Mouse (Mus musculus) limb, embryonic 14.5 days (tissue): ENCODE measurements around the gene Snx9. TPM values are rescaled to one million over a fixed set of nuclear protein-coding genes. Genes with fewer than 3 reads are reported as not detected.

Experiments
- ATAC-seq: fragments of 200-750 bp; cut with Nextera tagmentation; 2 replicates; pipeline ENCODE4 v1.8.0; 2017; ENCODE audit warnings: low read depth, moderate number of reproducible peaks, moderate TSS enrichment; ENCODE audit not compliant: low FRiP score
- DNase-seq: peaks from one replicate; pipeline ENCODE4 v3.0.0-alpha.2; 2015; ENCODE audit warnings: low spot score
- H3K27ac ChIP-seq: fragments of 300-500 bp; sonication (generic); replicated peaks from 2 replicates; pipeline ENCODE4 v1.5.1; 2014; ENCODE audit warnings: low read depth, mild to moderate bottlenecking, low read length, moderate library complexity, mixed read lengths
- H3K27me3 ChIP-seq: fragments of 300-500 bp; sonication (generic); 2 replicates; pipeline ENCODE4 v1.6.1; 2014; ENCODE audit warnings: low read length, mixed read lengths; ENCODE audit not compliant: control insufficient read depth, insufficient read depth
- H3K36me3 ChIP-seq: fragments of 300-500 bp; sonication (generic); 2 replicates; pipeline ENCODE4 v1.6.1; 2014; ENCODE audit warnings: mild to moderate bottlenecking, low read length, moderate library complexity, mixed read lengths; ENCODE audit not compliant: control insufficient read depth, insufficient read depth
- H3K4me1 ChIP-seq: fragments of 300-500 bp; sonication (generic); 2 replicates; pipeline ENCODE4 v1.6.1; 2014; ENCODE audit warnings: antibody characterized with exemption, low read length, mixed read lengths; ENCODE audit not compliant: control insufficient read depth, insufficient read depth
- H3K4me2 ChIP-seq: fragments of 300-500 bp; sonication (generic); replicated peaks from 2 replicates; pipeline ENCODE4 v1.6.1; 2014; ENCODE audit warnings: low read depth, mild to moderate bottlenecking, low read length, moderate library complexity; ENCODE audit not compliant: severe bottlenecking
- H3K4me3 ChIP-seq: fragments of 300-500 bp; sonication (generic); replicated peaks from 2 replicates; pipeline ENCODE4 v1.5.1; 2014; ENCODE audit warnings: low read length
- H3K9ac ChIP-seq: fragments of 300-500 bp; sonication (generic); 2 replicates; pipeline ENCODE4 v1.6.1; 2014; ENCODE audit warnings: mild to moderate bottlenecking, low read depth, low read length, moderate library complexity; ENCODE audit not compliant: severe bottlenecking
- H3K9me3 ChIP-seq: fragments of 300-500 bp; sonication (generic); 2 replicates; pipeline ENCODE4 v1.6.1; 2016; ENCODE audit warnings: low read length; ENCODE audit not compliant: control insufficient read depth
- POLR2A ChIP-seq: fragments of 200-500 bp; IDR thresholded peaks from 2 replicates; pipeline ENCODE4 v1.8.0; 2012; ENCODE audit warnings: inconsistent platforms, mild to moderate bottlenecking, moderate library complexity, borderline replicate concordance; ENCODE audit not compliant: insufficient read depth, insufficient read length; ENCODE audit errors: extremely low read depth
- WGBS: fragments of 180-500 bp; shearing (Covaris S2); extraction: QIAGEN DNeasy Blood & Tissue Kit; methylation state at CpG from one replicate; pipeline ENCODE4 v1.1.7; 2014; 5-methylcytosine and 5-hydroxymethylcytosine counted together
- polyA plus RNA-seq, 2 experiments: library from polyadenylated mRNA; depleted of rRNA in 1 of 2; stranded (reverse) in 1 of 2; unstranded in 1 of 2; fragments of >200 nt; fragmentation: Nextera tagmentation in 1 of 2; extraction: Ambion mirVana in 1 of 2; gene quantifications; 2 replicates each; pipeline versions ENCODE4 v1.2.1 to v1.2.3; 2012 to 2014

The Snx9 gene
- polyA plus RNA-seq, 2 experiments, result 39.1 to 41.9 TPM

DNA sequence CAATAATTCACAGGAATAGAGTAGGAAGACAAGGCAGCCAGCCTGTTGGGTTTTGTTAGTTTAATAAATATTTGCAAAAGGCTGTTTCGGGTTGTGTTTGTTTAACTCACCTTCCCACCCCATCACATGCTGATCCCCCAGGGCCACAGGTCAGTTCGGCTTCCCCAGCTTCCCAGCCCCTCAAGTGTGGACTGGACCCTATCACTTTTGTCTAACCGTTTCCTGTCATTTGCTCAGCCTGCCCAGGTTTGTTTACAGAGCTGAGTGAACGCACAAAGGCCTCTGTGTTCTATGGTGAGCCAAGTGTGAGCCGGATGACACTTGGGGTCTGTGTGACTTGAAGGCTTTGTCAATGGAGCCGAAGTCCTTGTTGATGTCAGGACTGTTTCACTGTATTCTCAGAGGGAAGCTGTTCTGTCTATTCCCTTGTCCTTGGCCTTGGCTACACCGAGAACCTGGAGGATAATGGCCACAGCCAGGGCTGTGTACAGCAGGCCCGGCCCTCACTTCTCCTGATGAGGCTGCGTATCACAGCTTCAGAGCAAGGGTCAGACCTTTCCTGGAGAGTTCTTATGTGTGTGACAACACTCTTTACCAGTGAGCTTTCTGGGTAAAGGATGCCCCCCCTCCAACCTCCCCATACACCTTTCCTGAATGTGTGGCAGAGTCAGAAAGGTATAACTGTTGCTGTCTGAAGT lies 124.1 kb downstream of the Snx9 start:
- Histone ChIP-seq H3K9ac (no peak overlapping the region), H3K4me3 (no peak overlapping the region), H3K4me1 (no peaks in the 10 kb centered on the region), H3K36me3 (no peaks in the 10 kb centered on the region), H3K27ac (no peak overlapping the region), H3K4me2 (no peak overlapping the region), H3K27me3 (no peaks in the 10 kb centered on the region), H3K9me3 (no peaks in the 10 kb centered on the region)
- TF ChIP-seq POLR2A, result no peak
- DNase-seq (no peak), ATAC-seq (no peak)
- WGBS, result 72% methylated on average over 9 of the region's 9 CpGs

DNA sequence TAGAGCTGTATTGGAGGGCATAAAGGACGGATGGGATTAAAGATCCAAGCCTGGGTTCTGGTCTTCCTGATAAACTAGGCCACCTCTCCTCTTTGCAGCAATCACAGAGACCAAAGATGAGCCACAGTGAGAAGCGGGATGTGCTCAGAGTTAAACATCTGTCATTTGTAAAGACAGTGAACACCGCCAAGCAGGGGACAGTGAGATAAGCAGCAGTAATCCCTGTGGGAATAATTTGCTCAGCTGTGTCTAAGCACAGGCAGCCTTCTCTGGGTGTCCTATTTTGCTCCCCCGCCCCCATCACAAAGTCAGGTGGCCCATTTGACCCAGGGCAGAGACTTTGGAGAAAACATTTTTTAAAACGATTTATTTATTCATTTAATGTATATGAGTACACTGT lies 125.6 kb downstream of the Snx9 start:
- Histone ChIP-seq H3K27ac (no peak overlapping the region), H3K27me3 (no peaks in the 10 kb centered on the region), H3K4me2 (no peak overlapping the region), H3K36me3 (no peaks in the 10 kb centered on the region), H3K4me3 (no peak overlapping the region), H3K9me3 (no peaks in the 10 kb centered on the region), H3K4me1 (no peaks in the 10 kb centered on the region), H3K9ac (no peak overlapping the region)
- no peak for DNase-seq
- 86% methylated on average over 5 of the region's 5 CpGs for WGBS
- no peak for ATAC-seq
- no peak for TF ChIP-seq POLR2A

DNA sequence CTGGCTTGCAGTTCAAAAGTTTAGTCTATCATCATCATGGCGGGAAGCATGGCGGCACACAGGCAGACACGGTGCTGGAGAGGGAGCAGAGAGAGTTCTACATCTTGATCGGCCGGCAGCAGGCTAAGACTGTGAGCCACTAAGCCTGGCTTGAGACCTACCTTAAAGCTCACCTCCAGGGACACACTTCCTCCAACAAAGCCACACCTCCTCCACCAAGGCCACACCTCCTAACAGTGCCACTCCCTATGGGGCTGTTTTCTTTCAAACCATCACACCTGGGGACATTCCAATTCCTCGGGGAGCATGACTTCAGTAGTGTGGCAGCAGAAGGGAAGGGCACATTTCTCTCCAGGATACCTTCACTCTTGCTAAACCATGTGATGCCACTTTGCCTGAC lies 127.4 kb downstream of the Snx9 start:
- ATAC-seq, result no peak
- no peak for TF ChIP-seq POLR2A
- Histone ChIP-seq H3K27ac (no peak overlapping the region), H3K36me3 (no peaks in the 10 kb centered on the region), H3K4me3 (no peak overlapping the region), H3K27me3 (no peaks in the 10 kb centered on the region), H3K9ac (no peak overlapping the region), H3K9me3 (no peaks in the 10 kb centered on the region), H3K4me2 (no peak overlapping the region), H3K4me1 (no peaks in the 10 kb centered on the region)
- no peak for DNase-seq
- 45% methylated on average over 6 of the region's 6 CpGs for WGBS

DNA sequence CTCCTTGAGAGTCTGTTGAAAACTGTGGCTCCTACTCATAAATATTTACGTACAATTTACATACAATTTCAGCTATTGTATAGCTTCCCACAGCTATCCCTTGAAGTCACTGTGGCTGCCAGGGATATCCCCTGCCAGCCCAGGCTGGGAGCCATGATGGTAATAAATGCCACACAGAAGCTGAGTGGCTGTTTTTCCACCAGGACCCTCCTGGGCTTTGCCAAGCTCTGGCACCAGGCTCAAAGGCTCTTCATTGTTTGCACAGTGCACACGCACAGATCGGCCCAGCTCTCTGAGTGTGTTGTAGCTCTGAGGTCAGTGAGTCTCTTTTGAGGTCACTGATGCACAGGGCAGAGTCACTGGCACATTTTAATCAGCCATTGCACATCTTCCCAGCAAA lies 128.1 kb downstream of the Snx9 start:
- no peaks in the 10 kb centered on the region for H3K4me1 ChIP-seq
- H3K4me3 ChIP-seq, result no peak overlapping the region
- H3K27me3 ChIP-seq, result no peaks in the 10 kb centered on the region
- no peak for TF ChIP-seq POLR2A
- no peak overlapping the region for H3K9ac ChIP-seq
- no peak for ATAC-seq
- no peak for DNase-seq
- H3K9me3 ChIP-seq, result no peaks in the 10 kb centered on the region
- no peaks in the 10 kb centered on the region for H3K36me3 ChIP-seq
- WGBS, result 81% methylated on average over 3 of the region's 3 CpGs
- no peak overlapping the region for H3K4me2 ChIP-seq
- H3K27ac ChIP-seq, result no peak overlapping the region

DNA sequence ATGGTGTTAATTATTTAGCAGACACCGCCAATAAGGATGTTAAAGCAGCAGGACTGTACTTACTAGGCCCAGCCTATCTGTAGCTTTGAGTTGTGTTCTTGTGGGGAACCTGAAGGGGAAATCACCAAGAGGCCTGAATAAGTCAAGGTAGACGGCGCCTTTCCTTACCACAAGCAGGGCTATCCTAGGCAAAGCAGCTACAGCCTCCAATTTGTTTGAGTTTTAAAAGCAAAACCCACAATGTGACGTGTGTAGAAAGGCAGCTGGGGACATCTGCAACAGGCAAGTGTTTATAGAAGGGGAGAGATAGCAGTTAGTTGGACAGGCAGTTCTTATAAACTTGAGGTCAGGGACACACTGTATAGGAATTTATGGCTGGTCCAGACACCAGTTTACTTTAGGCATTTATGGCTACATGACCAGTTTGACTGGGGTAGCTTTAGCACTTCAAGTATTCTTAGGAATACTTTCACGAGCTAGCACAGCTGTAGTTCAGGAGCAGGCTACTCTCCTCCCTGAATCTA lies 129.2 kb downstream of the Snx9 start:
- no peak for ATAC-seq
- no peaks in the 10 kb centered on the region for H3K9me3 ChIP-seq

More for the DNA sequence above, 129.2 kb downstream of the Snx9 start:
- H3K4me1 ChIP-seq, result peaks cover 4% of the 10 kb centered on the region
- no peaks in the 10 kb centered on the region for H3K27me3 ChIP-seq
- H3K4me3 ChIP-seq, result no peak overlapping the region
- no peak overlapping the region for H3K4me2 ChIP-seq
- WGBS, result 75% methylated on average over 5 of the region's 5 CpGs
- H3K36me3 ChIP-seq, result no peaks in the 10 kb centered on the region
- TF ChIP-seq POLR2A, result no peak
- H3K27ac ChIP-seq, result no peak overlapping the region
- no peak for DNase-seq
- no peak overlapping the region for H3K9ac ChIP-seq
